Mouse (Mus musculus): ENCODE results near the gene Dlg1.
A peak's percentile ranks its signal among the peaks of the same experiment; 100 is the strongest.

Dlg1 gene

DNA sequence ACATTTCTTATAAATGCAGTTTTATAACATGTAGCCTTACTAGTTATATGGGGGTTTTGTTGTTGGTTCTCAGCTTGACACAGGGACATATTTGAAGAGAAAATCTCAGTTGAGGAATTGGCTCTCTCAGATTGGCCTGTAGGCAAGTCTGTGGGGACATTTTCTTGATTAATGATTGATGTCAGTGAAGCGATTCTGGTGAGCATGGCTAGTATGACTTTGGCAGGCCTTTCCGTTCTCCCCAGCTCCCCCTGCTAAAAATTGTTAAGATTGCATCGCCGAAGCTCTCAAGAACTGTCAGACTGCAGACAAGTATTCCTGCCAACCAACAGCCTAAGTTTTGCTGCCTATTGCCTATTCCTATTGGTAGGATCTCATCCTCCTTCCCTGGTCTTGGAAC, 73.8 kb downstream of the Dlg1 start:
- no peak for DNase-seq (ENCODE audit: low read depth, low spot score)

DNA sequence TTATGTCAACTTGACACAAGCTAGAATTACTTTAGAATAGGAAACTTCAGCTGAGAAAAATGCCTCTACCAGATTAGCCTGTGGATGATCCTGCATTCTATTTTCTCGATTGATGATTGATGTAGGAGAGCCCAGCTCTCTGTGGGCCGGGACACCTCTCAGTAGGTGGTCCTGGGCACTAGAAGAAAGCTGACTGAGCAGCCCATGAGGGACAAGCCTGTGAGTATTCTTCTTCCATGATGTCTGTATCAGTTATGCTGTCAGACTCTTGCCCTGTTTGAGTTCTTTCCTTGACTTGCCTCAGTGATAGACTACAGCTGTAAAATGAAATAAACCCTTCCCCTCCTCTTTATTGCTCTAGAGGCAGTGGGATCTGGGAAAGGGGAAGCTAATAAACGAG, 74.5 kb downstream of the Dlg1 start:
- no peak for DNase-seq (ENCODE audit: low read depth, low spot score)

- no peak for DNase-seq (ENCODE audit: low read depth, low spot score)
Measured at GRCm38 (mm10) chr16:31740271-31740670, 77.0 kb downstream of the Dlg1 start.

- DNase-seq (ENCODE audit: low read depth, low spot score): no peak
Measured at GRCm38 (mm10) chr16:31740704-31741103, 77.5 kb downstream of the Dlg1 start.

GRCm38 (mm10) chr16:31750526-31750925, 87.3 kb downstream of the Dlg1 start:
- DNase-seq (ENCODE audit: low read depth, low spot score): peak; percentile 54

GRCm38 (mm10) chr16:31754172-31755025, 91.2 kb downstream of the Dlg1 start:
- DNase-seq (ENCODE audit: low read depth, low spot score): peak; percentile 24

DNA sequence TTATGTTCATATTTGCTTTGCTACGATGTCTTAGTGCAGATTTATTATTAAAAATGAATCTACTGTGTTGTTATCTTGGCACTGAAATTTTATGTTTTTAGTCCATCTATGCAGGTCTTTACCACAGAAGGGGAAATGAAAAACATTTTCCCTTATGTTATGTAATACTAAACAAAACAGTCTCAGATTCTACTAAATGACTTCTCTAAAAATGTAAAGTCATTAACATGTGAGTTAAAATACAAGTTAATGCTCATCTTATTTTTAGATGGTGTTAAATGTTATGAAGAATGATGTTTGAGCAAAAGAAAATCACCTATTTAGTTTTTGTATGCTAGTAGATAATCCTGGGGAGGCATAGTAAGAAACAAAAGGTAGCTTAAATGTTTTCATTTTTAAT, 91.8 kb downstream of the Dlg1 start:
- DNase-seq (ENCODE audit: low read depth, low spot score): no peak

- DNase-seq (ENCODE audit: low read depth, low spot score): no peak
Measured at GRCm38 (mm10) chr16:31756436-31756835, 93.2 kb downstream of the Dlg1 start.

- DNase-seq (ENCODE audit: low read depth, low spot score): no peak
Measured at GRCm38 (mm10) chr16:31757606-31758005, 94.4 kb downstream of the Dlg1 start.

DNA sequence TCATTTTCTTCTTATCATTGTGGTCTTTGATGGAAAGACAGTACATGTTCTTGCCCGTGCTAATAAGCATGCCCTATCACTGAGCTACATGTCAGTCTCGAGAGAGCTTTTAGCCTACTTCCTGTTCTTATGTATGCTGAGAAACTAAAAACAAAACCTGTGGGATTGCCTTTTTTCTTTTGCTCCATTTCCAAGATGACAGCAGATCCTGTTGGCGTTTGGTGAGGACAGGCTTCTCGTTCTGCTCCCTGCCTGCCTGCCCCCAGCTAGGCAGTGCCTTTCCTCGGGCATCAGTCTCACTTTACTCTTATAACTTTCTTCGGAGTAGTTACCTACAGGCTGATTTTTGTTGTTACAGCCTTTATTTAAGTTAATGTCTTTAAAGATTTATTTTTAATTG, 96.2 kb downstream of the Dlg1 start:
- DNase-seq (ENCODE audit: low read depth, low spot score): no peak

- DNase-seq (ENCODE audit: low read depth, low spot score): no peak
Measured at GRCm38 (mm10) chr16:31766298-31766697, 103.1 kb downstream of the Dlg1 start.

- peak; percentile 47 for DNase-seq (ENCODE audit: low read depth, low spot score)
Measured at GRCm38 (mm10) chr16:31766715-31767114, 103.5 kb downstream of the Dlg1 start.

DNA sequence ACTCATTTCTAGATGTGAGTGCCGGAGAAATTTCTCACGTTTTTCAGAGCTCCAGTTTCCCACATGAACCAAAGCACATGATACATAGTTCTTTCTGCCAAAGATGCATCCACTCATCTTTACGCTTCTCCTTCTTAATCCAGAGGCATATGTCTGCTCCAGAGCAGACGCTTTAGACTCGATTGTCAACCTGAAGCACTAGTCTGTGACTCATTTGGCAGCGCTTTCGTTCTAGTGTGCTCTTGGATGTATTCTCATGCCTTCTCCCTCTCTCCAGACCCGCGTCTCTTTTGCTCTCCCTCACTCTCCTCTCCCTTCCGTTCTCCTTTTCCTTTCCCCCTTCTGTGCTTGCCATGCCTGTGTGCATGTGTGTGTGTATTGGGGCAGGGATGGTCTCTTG, 112.7 kb downstream of the Dlg1 start:
- no peak for DNase-seq (ENCODE audit: low read depth, low spot score)

- no peak for DNase-seq (ENCODE audit: low read depth, low spot score)
Measured at GRCm38 (mm10) chr16:31781015-31781414, 117.8 kb downstream of the Dlg1 start.

GRCm38 (mm10) chr16:31790056-31790455, 126.8 kb downstream of the Dlg1 start:
- DNase-seq (ENCODE audit: low read depth, low spot score): no peak

GRCm38 (mm10) chr16:31803644-31804043, 140.4 kb downstream of the Dlg1 start:
- DNase-seq (ENCODE audit: low read depth, low spot score): no peak

DNA sequence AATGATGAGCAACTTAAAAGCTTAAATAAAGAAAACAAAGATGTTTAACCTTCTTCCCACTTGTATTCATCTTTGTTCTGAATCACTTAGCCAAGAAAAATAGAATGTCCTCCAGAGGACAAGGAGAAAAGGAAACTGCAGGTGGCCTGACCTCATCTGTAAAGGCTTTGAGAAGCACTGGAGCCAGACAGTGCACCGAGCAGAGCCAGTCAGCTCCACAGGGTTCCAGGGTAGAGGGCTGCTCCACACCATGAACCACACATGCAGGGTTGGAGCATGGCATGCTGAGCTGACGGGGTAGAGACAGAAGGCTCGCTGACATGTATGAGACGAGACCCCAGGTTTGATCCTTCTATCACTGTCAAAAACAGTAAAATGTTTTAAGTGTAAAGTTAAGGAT, 162.8 kb downstream of the Dlg1 start:
- no peak for DNase-seq (ENCODE audit: low read depth, low spot score)

DNA sequence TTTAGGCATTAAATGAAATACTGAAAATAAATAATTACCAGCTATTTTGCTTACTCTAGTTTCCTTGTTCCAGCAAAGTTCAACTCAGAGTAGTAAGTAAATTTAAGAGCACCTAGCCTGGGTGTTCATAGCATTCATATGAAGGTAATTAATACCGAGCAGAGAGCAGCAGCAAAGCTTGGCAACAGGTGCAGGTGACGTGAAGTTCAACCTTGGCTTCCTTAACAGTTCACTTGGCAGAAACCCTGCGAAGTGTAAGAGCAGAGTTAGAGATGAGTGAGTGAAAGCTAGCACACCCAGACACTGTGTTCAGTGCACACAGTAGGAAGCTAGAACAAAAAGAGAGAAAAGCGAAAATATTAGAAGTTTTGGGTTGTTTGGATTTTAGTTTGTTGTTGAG, 167.5 kb downstream of the Dlg1 start:
- no peak for DNase-seq (ENCODE audit: low read depth, low spot score)

GRCm38 (mm10) chr16:31832630-31833422, 169.6 kb downstream of the Dlg1 start:
- no peak for DNase-seq (ENCODE audit: low read depth, low spot score)

DNA sequence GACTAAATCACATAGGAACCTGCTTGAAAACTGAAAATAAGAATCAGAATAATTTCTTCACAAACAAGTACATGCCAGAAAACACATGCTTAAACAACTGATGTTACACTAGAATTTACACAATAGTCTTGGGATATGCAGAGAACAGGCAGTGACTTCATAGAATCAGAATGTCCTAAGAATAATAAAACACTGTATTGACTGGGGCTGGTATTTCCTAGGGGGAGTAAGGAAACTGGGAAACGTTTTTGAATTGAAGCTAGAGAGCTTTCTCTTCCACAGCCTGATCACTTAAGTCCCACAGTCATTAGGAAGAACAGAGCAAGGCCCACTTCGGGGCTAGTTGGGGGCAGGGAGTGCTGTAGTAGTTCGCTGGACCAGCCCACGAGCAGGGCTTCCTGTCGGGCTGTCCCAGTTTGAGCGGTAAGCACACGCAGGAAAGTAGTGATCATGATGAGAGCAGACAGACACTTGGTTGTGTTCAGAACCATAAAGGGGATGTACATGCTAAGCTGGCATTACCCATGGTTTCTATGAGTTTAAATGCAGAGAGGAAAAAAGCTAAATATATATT, 170.9 kb downstream of the Dlg1 start:
- DNase-seq (ENCODE audit: low read depth, low spot score): no peak

DNA sequence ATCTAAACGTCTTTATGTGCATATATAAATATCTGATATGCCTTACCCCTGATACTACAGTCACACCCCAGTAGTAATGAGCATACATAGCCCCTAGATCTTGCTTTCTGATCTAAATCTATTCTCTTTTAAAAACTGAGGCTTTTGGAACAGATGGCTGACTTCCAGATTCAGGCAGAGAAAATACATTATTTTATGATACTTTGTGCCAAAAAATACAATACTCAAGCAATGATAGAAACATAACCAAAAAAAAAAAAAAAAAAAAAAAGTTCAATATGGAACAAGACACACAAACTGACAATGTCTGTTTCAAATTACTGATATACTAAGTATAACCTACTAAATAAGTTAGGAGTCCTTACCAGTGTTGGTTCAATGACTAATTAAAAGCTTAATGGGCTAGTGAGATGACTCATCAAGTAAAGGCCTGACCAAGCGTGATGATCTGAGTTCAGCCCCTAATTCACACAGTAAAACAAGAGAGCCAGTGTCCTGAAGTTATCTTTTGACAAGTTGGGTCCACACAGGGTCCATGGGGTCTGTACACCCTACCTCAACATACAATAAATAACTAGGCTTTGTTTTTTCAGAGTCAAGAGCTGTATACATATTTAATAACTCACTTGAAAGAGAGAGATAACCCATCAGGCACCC, 171.5 kb downstream of the Dlg1 start:
- no peak for DNase-seq (ENCODE audit: low read depth, low spot score)

DNA sequence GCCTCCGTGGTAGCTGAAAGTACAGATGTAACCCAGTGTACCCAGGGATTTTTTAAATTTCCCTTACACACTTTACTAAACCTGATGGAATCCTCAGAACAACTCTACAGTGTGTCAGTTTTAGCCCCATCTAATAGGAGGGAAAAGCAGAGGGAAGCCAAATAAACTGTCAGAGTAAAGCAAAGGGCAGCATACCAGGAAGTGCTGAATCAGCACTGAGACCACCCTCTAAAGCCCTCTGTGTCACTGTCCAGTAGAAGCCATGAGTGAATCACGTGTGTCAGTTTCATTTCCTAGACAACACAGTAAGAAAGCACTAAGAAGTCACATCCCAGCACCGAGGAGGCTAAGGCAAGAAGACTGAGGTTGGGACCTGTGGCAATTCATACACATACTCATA, 174.1 kb downstream of the Dlg1 start:
- DNase-seq (ENCODE audit: low read depth, low spot score): no peak

Measured in brain, embryonic 18.5 days (tissue).